Mouse (Mus musculus) brain, embryonic 14.5 days (tissue): ENCODE measurements around the gene Ece2.

ENCODE experiments used
- CTCF ChIP-seq: fragments of 200-500 bp; IDR thresholded peaks from 2 replicates; pipeline ENCODE4 v1.5.1; 2012; ENCODE audit warnings: inconsistent platforms, mild to moderate bottlenecking, moderate library complexity, borderline replicate concordance; ENCODE audit not compliant: insufficient read depth, insufficient read length; ENCODE audit errors: extremely low read depth
- POLR2A ChIP-seq: fragments of 200-500 bp; IDR thresholded peaks from 2 replicates; pipeline ENCODE4 v1.6.1; 2012; ENCODE audit warnings: mild to moderate bottlenecking, inconsistent platforms, borderline replicate concordance; ENCODE audit not compliant: poor library complexity, insufficient read depth, insufficient read length, severe bottlenecking; ENCODE audit errors: extremely low read depth

DNA sequence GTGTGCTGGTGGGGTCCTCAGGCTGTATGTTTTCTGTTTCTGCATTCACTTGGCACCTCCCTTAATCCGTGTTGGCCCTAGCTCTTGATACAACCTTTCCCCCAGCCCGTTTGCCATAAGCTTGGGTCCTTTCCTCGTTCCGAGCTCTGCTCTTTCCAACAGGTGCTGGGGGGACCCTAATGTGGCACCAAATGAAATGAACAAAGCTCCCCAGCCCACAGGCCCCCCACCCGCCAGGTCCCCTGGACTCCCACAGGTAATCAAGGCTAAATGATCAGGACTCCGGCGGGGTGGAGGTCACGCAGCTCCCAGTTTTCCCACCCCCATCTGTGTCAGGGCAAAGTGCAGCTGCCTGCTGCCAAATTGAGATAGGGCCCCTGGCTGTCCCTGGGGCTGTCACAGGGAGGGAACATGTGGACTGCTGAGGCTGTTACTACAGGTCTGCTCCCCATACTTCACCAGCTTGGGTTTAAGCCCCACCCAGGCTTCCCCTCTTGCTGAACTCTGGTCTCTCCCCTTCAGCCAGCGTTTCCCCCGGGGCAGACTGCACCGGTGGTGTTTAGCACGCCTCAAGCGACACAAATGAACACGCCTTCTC lies 44.2 kb downstream of the Ece2 start:
- TF ChIP-seq CTCF (no peak), POLR2A (no peak)
